Mouse (Mus musculus): ENCODE measurements around the gene Trim14.

Gene Trim14

DNA sequence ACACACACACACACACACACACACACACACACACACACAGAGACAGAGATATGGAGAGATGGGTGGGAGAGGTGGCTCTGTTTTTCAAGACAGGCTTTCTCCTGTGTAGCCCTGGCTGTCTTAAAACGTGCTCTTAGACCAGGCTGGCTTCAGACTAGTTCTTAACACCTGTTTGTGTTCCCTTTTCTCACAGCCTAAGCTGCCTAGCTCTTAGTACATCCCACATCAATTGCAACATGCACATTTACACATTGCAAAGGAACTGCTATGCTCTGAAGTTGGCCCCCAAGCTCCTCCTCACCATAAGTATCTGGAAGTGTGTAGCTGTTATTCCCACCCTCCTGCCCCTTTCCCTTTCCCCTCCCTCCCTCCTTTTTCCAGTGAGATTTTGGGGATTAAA lies 88.5 kb downstream of the Trim14 start:
- in situ Hi-C loops (cut with MboI, MseI) = loop anchor here (5.0 to 10.0 kb wide), 2 partner anchors 50 to 63 kb away; partner anchors contain the start of gene Trmo (in 1 of the 2)

DNA sequence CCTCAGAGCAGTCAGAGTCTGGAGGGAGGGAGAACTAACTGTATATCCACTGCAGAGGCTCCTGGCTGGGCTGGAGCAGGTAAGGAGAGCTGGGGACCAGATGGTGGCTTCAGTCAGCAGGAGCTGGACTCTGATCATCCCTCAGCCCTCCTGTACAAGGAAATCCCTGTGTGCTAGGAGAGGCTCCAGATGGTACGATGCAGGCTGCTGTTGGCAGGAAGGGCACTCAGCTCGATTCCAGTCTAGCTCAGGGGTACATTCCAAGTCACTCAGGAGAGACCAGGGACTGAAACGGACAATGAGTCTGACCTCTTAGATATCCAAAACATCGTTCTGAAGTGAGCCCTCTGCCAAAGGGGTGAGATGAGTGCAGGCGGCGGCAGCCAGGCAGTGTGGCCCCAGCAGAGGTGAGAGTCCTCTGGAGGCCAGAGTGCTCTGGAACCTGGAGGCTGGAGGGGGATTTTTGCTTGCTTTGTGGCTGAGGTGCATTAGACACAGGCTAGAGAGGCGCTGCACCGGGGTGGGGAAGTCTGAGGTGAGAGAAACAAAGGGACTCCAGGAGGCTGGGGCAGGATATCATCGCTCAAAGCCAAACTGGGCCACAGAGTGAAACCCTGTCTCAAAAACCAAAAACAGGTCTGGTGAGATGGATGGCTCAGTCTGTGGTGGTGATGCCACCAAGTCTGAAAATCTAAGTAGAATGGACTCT lies 90.5 kb downstream of the Trim14 start:
- in situ Hi-C loops (cut with MboI, MseI) = loop anchor here (5.0 to 10.0 kb wide), 2 partner anchors 48 to 61 kb away; partner anchors contain the start of gene Trmo (in 1 of the 2)

Measured in T-helper 17 cell (primary cell).